Mouse (Mus musculus) stomach, postnatal 0 days (tissue): ENCODE measurements at regions not wholly inside any gene's neighbourhood (a gene's known extent, or its start where the extent isn't known, plus 50 kb on each side); places are given as distances from the start of the nearest gene placed in this dataset.

Source experiments
- ATAC-seq: fragments of 200-750 bp; cut with Nextera tagmentation; 2 replicates; pipeline ENCODE4 v1.8.0; 2017; ENCODE audit not compliant: low FRiP score, low TSS enrichment
- DNase-seq: peaks from one replicate; pipeline ENCODE4 v3.0.0-alpha.2; 2016; ENCODE audit warnings: low spot score
- H3K27ac ChIP-seq: fragments of 300-500 bp; sonication (generic); replicated peaks from 2 replicates; pipeline ENCODE4 v1.5.1; 2014; ENCODE audit warnings: mild to moderate bottlenecking, control low read depth
- H3K27me3 ChIP-seq: fragments of 300-500 bp; sonication (generic); 2 replicates; pipeline ENCODE4 v1.6.1; 2014; ENCODE audit warnings: low read length; ENCODE audit not compliant: control insufficient read depth, insufficient read depth
- H3K36me3 ChIP-seq: fragments of 300-500 bp; sonication (generic); 2 replicates; pipeline ENCODE4 v1.6.1; 2014; ENCODE audit warnings: low read length, mixed read lengths; ENCODE audit not compliant: control insufficient read depth, insufficient read depth
- H3K4me1 ChIP-seq: fragments of 300-500 bp; sonication (generic); replicated peaks from 2 replicates; pipeline ENCODE4 v1.6.1; 2014; ENCODE audit warnings: antibody characterized with exemption; ENCODE audit not compliant: control insufficient read depth, insufficient read depth
- H3K4me2 ChIP-seq: fragments of 300-500 bp; sonication (generic); replicated peaks from 2 replicates; pipeline ENCODE4 v1.6.1; 2014; ENCODE audit warnings: low read depth, mild to moderate bottlenecking, control low read depth, moderate library complexity
- H3K4me3 ChIP-seq: fragments of 300-500 bp; sonication (generic); 2 replicates; pipeline ENCODE4 v1.5.1; 2014; ENCODE audit warnings: low read depth, low read length, control low read depth
- H3K9ac ChIP-seq: fragments of 300-500 bp; sonication (generic); 2 replicates; pipeline ENCODE4 v1.6.1; 2014; ENCODE audit warnings: mild to moderate bottlenecking, low read length, control low read depth, mixed read lengths
- H3K9me3 ChIP-seq: fragments of 300-500 bp; sonication (generic); 2 replicates; pipeline ENCODE4 v1.6.1; 2016; ENCODE audit warnings: low read length; ENCODE audit not compliant: control insufficient read depth
- CTCF ChIP-seq: IDR thresholded peaks from 2 replicates; pipeline ENCODE4 v1.5.1; 2016; ENCODE audit warnings: antibody characterized with exemption, low read depth, mild to moderate bottlenecking, moderate library complexity
- EP300 ChIP-seq: optimal IDR thresholded peaks from 2 replicates; pipeline ENCODE3; 2016; ENCODE audit warnings: antibody characterized with exemption
- WGBS: fragments of 180-500 bp; shearing (Covaris S2); extraction: QIAGEN DNeasy Blood & Tissue Kit; methylation state at CpG from one replicate; pipeline ENCODE4 v1.1.7; 2014; 5-methylcytosine and 5-hydroxymethylcytosine counted together

DNA sequence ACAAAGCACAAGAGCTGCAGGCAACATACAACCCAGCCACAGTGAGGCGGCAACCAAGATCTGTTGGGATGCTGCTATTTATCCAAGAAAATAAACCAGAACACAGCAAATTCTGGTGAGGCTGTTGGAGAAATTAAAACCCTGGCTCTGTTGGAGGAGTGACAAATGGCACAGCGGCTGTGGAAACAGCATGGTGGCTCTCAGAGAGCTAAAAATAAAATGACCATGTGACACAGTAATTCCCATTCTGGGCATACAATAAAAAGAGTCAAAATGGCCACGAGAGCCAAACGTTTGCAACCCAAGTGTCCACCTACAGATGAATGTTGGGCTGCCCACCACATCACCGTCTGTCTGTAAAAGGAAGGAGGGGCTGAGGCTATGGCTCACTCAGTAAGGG, 55.9 kb upstream of the Zdhhc25 start:
- H3K9me3 ChIP-seq = no peaks in the 10 kb centered on the region
- ATAC-seq = no peak
- H3K4me1 ChIP-seq = no peaks in the 10 kb centered on the region
- WGBS = 71% methylated on average over 5 of the region's 5 CpGs
- H3K4me3 ChIP-seq = no peak overlapping the region
- no peak for DNase-seq
- H3K9ac ChIP-seq = no peak overlapping the region
- no peaks in the 10 kb centered on the region for H3K36me3 ChIP-seq
- no peak overlapping the region for H3K4me2 ChIP-seq
- TF ChIP-seq CTCF (no peak), EP300 (no peak)
- no peak overlapping the region for H3K27ac ChIP-seq
- H3K27me3 ChIP-seq = no peaks in the 10 kb centered on the region

DNA sequence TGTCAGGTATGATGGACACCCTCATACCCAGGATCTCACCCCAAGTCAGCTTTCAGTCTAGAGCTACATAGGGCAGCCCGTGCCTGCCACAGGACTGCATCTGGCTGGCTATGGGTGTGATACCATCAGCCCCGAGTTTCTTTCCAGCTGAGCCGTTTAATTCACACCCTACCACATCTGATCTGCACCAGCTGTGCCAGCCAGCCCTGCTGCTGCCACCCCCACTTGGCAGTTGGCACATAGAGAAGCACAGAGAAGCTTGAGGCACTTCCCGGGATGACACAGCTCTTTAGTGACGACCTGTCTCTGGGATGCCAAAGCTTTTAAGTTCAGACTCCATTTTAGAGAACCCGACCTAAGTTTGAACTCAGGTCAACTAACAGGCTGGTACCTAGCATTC, 51.8 kb upstream of the Zdhhc25 start:
- TF ChIP-seq EP300 (no peak), CTCF (no peak)
- Histone ChIP-seq H3K27ac (no peak overlapping the region), H3K9me3 (no peaks in the 10 kb centered on the region), H3K9ac (no peak overlapping the region), H3K27me3 (no peaks in the 10 kb centered on the region), H3K36me3 (no peaks in the 10 kb centered on the region), H3K4me3 (no peak overlapping the region), H3K4me2 (no peak overlapping the region), H3K4me1 (no peaks in the 10 kb centered on the region)
- no peak for ATAC-seq
- 58% methylated on average over 6 of the region's 6 CpGs for WGBS
- no peak for DNase-seq
